Mouse (Mus musculus): ENCODE measurements around the gene Snx7.

The Snx7 gene

DNA sequence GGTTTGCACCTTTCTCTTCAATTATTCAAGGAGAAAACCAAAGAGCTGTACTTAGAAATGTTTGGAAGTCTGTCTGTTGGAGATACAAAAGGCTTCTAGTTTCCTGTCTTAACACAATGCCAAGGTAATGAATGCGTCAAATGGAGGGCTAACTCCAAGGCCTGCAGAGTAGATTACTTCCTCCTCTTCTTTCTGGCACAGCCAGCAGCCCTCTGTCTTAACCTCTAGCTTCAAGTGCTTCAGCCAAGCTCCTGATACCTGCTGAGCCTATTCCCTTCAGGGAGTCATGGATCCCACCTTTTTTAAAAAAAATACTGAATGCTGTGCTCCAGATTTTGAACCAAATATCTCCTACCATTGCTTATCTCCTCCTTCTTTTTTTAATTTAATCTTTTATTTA is 51.1 kb downstream of the Snx7 start:
- no peak for DNase-seq (ENCODE audit: low spot score in 2 of 2)

DNA sequence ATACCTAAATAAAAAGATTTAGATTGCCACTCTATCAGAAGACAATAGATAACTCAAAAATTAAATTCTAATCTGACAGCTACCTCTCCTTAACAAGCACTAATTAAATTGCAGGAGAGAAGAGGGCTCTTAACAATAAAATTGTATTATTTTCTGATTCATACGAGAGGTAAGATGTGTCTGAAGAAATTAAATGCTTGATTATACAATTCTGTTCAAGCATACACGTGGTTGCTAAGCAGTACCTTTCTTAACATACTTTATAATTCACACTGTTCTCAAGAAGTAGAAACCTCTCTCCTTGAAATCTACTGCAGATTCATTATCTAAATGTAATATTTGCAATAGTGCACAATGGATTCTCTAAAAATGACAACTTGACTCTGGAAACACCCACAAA is 54.5 kb downstream of the Snx7 start:
- DNase-seq (ENCODE audit: low spot score in 2 of 2), result no peak

DNA sequence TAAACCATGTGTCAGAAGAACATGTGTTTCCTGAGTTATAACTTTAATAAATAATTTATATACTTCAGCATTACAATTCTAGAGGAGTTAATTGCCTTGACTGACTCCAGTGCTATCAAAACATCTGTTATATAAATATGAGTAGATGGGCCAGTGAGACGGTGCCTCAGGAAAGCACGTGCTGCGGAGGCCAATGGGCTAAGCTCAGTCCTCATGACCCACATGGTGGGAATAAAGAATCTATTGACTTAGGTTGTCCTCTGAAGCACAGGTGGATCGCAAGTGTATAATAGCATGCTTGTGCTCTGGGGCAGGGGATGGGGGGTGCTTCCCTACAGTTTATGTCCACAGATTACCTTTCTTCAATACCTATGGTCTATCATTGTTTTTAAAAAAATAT is 56.6 kb downstream of the Snx7 start:
- DNase-seq (ENCODE audit: low spot score in 2 of 2), result no peak

DNA sequence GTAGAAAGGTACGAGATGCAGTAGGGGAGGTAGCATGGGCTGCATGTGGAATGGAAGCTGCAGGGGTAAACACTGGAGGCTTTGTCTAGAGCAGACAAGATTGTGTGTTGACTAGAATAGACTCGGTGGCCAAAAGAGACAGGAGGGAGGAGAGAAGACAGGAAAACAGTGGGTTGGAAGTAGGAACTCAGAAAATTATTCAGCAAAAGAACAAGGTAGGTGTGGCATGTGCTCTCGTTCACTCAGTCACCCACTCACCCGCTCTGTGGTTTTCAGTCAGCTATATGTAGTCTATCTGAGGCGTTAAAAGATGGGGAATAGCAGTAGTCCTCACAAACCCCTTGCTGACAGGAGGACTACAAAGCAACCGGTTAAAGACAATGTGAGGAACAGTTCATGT is 63.0 kb downstream of the Snx7 start:
- no peak for DNase-seq (ENCODE audit: low spot score in 2 of 2)

DNA sequence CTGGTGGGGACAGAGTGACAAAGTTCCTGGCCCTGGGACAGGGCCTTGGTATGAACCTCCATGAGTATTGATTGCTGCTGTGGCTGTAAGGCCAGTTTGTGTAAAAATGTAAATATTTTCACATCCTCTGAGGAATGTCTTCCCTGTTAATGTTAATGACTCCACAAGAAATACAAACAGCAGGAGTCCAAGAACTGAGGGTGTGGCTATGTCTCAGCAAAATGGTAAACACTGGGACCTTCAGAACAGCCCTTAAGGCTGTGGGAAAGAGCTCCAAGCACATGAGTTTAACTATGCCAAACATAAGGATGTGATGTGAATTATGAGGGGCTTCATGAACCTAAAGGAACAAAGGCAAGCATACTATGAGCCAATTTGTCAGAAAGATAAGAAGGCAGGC is 74.2 kb downstream of the Snx7 start:
- no peak for DNase-seq (ENCODE audit: low spot score in 2 of 2)

DNA sequence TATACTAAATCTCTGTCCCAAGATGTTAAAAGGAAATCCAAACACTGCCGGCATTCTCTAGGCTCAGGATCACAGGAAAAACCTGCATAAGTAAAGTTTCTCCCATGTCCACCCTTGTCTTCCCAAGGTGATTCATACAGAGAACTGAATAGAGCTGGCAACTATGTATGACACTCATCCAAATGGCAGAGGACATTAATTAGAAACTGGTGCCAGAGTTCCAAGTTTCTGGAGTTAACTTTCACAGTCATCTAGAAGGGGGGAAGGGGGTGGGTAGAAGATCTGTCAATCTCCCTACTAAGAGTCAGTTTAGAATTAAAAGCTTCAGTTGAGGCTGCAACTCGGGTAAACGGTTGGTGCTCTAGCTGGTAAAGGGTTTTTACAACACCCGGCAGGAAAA is 76.8 kb downstream of the Snx7 start:
- DNase-seq (ENCODE audit: low spot score in 2 of 2), result no peak

DNA sequence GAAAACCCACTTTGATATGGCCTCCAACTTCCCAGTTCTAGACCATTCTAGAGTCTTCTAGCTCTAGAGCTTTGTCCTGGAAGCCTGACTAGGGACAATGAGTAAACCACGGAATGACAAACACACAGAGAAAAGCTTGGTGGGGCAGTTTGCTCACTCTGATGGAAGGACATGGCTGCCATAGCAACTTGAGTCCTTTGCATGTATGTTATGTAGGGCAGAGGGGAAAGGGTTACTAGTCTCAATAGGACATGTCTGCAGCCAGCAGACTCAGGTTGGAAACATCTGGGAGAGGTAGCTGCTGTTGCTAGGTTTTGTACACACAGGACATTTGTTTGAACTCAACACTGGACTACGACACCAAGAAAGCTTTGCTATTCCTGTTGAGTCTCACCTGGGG is 77.5 kb downstream of the Snx7 start:
- no peak for DNase-seq (ENCODE audit: low spot score in 2 of 2)

DNA sequence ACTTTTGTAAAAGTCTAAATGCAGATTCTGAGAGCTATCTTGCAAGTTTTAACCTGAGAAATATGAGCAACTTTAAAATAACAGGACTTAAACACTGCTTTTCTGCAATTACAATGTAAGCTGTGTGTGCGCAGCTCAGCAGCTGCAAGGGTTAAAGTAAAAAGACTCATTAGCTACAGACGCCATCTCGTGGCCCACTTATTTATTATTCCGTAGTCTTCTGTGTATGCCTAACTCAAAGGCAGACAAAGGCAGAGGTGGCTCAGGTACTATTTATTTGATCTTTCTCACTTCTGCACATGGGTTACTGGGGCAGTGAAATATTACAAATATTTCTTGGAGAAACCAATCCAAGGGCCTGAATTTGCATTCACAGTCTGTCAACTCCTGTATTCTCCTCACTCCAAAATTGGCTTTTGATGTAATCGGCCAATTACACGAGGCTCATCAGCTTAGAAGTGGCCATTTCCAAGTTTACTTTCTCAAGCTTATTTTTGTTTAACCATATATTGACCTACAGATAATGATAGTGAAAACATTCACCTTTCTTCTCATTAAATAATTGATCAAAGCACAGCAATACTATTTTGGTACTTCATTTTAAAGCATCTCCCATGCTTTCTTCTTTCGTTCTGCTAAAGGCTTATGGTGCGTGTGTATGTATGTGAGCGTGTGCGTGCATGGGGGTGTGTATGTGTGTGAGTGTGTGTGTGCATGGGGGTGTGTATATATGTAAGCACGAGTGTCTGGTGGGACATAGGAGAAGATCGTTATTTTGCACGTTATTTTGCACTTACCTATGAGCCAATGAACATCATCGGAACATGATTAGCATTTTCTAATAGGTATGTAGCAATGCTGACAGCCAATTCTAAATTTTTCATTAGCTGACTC is 79.7 kb downstream of the Snx7 start:
- no peak for DNase-seq (ENCODE audit: low spot score in 2 of 2)

DNA sequence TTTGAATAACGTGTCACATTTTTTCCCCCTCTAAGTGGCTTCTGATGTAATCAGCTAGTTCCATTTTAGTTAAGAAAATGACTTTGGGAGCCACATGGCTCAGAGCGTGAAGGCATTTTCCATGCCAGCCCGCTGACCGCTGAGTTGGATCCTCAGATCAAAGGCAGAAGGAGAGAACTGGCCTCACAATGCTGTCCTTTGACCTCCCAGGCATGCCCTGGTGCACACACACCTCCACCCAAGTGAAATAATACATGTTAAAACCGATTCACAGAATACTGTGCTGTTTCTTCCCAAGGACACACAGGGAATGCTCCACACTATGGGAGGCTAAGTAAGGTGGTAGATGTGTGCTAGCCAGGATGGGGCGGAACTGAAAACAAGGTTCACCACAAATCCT is 81.5 kb downstream of the Snx7 start:
- DNase-seq (ENCODE audit: low spot score in 2 of 2), result no peak

DNA sequence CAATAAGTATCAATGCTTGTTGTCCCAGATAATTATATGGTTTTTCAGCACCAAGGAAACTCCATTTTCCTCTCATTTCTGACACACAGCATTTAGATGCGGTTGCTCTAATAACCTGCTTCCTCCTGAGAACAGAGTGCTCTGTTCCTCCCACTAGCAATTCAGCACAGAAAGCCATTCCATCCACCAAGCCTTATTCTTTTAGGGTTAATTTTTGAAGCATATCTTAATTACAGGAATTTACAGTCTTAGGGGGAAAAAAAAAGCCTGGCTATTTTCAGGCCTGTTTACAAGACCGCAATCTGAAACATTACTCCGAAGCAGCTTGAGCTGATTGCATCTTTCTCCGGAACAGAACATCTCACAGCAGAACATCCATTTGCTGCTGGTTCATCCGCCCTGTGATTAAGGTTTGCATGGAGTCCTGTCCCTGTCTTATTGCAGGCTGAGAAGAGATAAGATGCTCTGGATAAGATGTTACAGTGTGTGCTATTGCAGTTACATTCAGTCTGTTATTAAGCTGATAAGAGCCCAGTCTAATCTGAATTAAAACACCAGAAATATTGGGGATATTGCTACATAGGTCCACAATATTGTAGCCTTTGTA is 116.5 kb downstream of the Snx7 start:
- no peak for DNase-seq (ENCODE audit: low spot score in 2 of 2)

DNA sequence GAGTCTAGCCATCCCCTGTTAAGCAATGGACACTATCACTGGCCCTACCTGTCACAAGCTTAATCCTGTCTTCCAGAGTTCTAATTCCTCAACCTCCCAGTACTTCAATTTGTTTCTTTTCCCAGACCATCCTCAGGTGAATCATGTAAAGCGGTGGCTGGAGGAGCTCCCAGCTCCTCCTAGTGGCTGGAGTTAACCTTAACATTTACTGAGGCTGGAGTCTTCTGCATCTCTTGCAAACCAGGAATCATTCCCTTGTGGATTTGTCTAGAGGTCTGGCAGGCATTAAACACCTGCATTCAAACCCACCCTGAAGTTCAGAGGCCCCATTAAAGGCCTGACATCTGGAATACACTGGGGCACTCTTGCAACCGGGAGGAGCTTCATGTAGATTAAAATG is 117.1 kb downstream of the Snx7 start:
- no peak for DNase-seq (ENCODE audit: low spot score in 2 of 2)

DNA sequence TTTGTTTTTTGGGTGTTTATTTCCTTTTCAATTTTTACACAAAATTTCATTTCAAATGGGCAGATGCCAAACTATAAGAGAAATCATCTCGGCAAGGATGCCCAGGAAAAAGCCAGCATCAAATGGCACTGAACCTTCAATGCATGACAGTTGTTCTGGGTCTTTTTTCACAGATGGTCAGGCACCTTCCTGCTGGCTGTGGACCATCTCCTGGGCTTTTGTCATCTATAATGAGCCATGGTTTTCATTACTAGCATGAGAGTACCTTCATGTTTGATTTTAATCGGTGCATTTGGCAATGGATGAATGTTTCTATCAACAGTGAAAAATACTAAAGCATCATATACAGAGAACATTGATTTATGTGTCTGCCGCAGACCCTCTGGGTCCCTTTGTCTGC is 119.5 kb downstream of the Snx7 start:
- DNase-seq (ENCODE audit: low spot score in 2 of 2), result no peak

DNA sequence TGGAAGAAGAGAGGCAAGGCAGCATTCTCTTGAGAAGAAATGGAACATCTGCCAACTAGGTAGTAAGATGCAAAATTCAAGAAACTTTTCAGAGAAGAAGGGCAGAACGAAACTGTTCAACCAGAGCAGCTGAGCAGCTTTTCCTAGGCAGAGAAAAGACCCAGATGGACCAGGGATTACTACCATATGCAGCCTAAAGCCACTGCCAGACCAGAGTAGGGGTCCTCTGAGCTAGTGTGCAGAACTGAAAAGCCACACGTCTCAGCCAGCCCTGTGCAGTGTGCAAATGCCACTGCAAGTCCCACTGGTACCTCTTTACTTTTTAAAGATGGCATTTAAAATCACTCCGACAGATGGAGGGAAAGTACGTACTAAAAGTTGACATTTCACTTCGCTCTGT is 129.0 kb downstream of the Snx7 start:
- no peak for DNase-seq (ENCODE audit: low spot score in 2 of 2)

DNA sequence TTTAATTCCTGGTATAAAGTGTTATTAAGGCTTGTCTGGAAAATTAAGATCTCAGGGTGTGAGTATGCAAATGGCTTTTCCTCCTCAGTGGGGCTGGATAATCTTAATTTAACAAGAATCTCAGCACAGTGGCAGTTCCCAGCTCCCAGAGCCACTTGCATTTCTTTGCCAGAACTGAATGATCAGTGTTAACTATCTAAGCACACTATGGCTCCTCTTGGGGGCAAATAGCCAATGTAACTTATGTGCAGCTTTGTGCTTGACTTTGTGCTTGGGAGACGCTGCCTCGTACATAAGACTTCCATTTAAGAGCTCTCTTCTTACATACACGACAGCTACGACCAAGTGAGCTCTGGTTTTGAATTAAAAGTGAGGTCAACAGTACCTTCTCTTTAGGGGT is 136.1 kb downstream of the Snx7 start:
- no peak for DNase-seq (ENCODE audit: low spot score in 2 of 2)
